Mouse (Mus musculus) limb, embryonic 11.5 days (tissue): Measurements from ENCODE around the gene Lins1. TPM values are rescaled to one million over a fixed set of nuclear protein-coding genes. Genes with fewer than 3 reads are reported as not detected.

Experiments used
- ATAC-seq: fragments of 200-750 bp; cut with Nextera tagmentation; 2 replicates; pipeline ENCODE4 v1.8.0; 2017; ENCODE audit warnings: low read depth; ENCODE audit not compliant: insufficient number of reproducible peaks, low FRiP score, low TSS enrichment
- DNase-seq: peaks from one replicate; pipeline ENCODE4 v3.0.0-alpha.2; 2015; ENCODE audit warnings: low spot score
- H3K27ac ChIP-seq: fragments of 300-500 bp; sonication (generic); replicated peaks from 2 replicates; pipeline ENCODE4 v1.5.1; 2014; ENCODE audit warnings: low read depth, mild to moderate bottlenecking, low read length
- H3K27me3 ChIP-seq: fragments of 300-500 bp; sonication (generic); 2 replicates; pipeline ENCODE4 v1.6.1; 2014; ENCODE audit warnings: mild to moderate bottlenecking, low read length, mixed read lengths; ENCODE audit not compliant: control insufficient read depth, insufficient read depth
- H3K36me3 ChIP-seq: fragments of 300-500 bp; sonication (generic); 2 replicates; pipeline ENCODE4 v1.6.1; 2014; ENCODE audit warnings: mild to moderate bottlenecking, low read length, moderate library complexity, mixed read lengths; ENCODE audit not compliant: control insufficient read depth, insufficient read depth
- H3K4me1 ChIP-seq: fragments of 300-500 bp; sonication (generic); 2 replicates; pipeline ENCODE4 v1.6.1; 2014; ENCODE audit warnings: low read length, mixed read lengths; ENCODE audit not compliant: control insufficient read depth, insufficient read depth
- H3K4me2 ChIP-seq: fragments of 300-500 bp; sonication (generic); 2 replicates; pipeline ENCODE4 v1.6.1; 2014; ENCODE audit warnings: low read depth, mild to moderate bottlenecking, moderate library complexity; ENCODE audit not compliant: severe bottlenecking
- H3K4me3 ChIP-seq: fragments of 300-500 bp; sonication (generic); 2 replicates; pipeline ENCODE4 v1.5.1; 2014; ENCODE audit warnings: low read depth, low read length
- H3K9ac ChIP-seq: fragments of 300-500 bp; sonication (generic); 2 replicates; pipeline ENCODE4 v1.6.1; 2014; ENCODE audit warnings: mild to moderate bottlenecking, low read length
- H3K9me3 ChIP-seq: fragments of 300-500 bp; sonication (generic); 2 replicates; pipeline ENCODE4 v1.6.1; 2016; ENCODE audit warnings: low read length; ENCODE audit not compliant: control insufficient read depth
- WGBS: fragments of 180-500 bp; shearing (Covaris S2); extraction: QIAGEN DNeasy Blood & Tissue Kit; methylation state at CpG from one replicate; pipeline ENCODE4 v1.1.7; 2014; 5-methylcytosine and 5-hydroxymethylcytosine counted together
- polyA plus RNA-seq: library from polyadenylated mRNA; unstranded; fragments of >200 nt; fragmentation: Nextera tagmentation; extraction: Ambion mirVana; gene quantifications from 2 replicates; pipeline ENCODE4 v1.2.1, GENCODE M21; 2014

The Lins1 gene
- polyA plus RNA-seq, 1 experiment from 2014 or later = 24.5 TPM

- Histone ChIP-seq H3K27me3 (no peaks in the 10 kb centered on the region), H3K9ac (no peak overlapping the region), H3K4me1 (no peaks in the 10 kb centered on the region), H3K4me3 (no peak overlapping the region), H3K27ac (no peak overlapping the region), H3K4me2 (no peak overlapping the region), H3K36me3 (no peaks in the 10 kb centered on the region), H3K9me3 (no peaks in the 10 kb centered on the region)
- DNase-seq = no peak
- ATAC-seq = no peak
- 87% methylated on average over 7 of the region's 7 CpGs for WGBS
Measured at GRCm38 (mm10) chr7:66694467-66694866, 4.8 kb downstream of the Lins1 start.

- H3K27me3 ChIP-seq = no peaks in the 10 kb centered on the region
- H3K27ac ChIP-seq = no peak overlapping the region
- no peak overlapping the region for H3K4me2 ChIP-seq
- H3K4me1 ChIP-seq = no peaks in the 10 kb centered on the region
- no peak overlapping the region for H3K4me3 ChIP-seq
- no peaks in the 10 kb centered on the region for H3K9me3 ChIP-seq
- 91% methylated on average over 7 of the region's 7 CpGs for WGBS
- H3K36me3 ChIP-seq = no peaks in the 10 kb centered on the region; the same call in 1 of the 2 replicates
- H3K9ac ChIP-seq = no peak overlapping the region
- DNase-seq (no peak), ATAC-seq (no peak)
Measured at GRCm38 (mm10) chr7:66702721-66703120, 13.0 kb downstream of the Lins1 start.

DNA sequence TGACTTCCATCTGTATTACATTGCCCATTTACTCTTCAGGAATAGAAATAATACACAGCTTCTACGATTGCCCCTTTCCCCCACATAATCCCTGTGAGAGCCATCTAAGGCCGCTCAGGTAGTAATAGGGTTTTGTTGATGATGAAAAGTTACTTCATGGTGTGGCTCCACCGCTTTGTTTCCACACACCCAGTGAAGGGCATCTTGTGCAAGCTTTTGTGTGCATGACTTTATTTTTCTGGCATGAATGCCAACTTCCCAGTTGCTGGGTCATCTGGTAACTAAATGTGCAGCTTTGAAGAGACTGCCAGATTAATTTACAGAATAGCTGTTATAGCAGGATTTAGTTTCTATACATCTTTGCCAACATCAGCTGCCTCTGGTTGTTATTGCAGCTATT, 14.9 kb downstream of the Lins1 start:
- ATAC-seq = no peak
- no peaks in the 10 kb centered on the region for H3K4me1 ChIP-seq

GRCm38 (mm10) chr7:66711166-66711565, 21.5 kb downstream of the Lins1 start:
- Histone ChIP-seq H3K27me3 (no peaks in the 10 kb centered on the region), H3K4me3 (no peak overlapping the region), H3K4me1 (no peaks in the 10 kb centered on the region), H3K9me3 (no peaks in the 10 kb centered on the region), H3K36me3 (no peaks in the 10 kb centered on the region), H3K27ac (no peak overlapping the region), H3K9ac (no peak overlapping the region), H3K4me2 (no peak overlapping the region)
- 67% methylated on average over 2 of the region's 2 CpGs for WGBS
- no peak for ATAC-seq
- no peak for DNase-seq

More for the DNA sequence above, 14.9 kb downstream of the Lins1 start:
- Histone ChIP-seq H3K27me3 (no peaks in the 10 kb centered on the region), H3K9ac (no peak overlapping the region), H3K27ac (no peak overlapping the region), H3K4me3 (no peak overlapping the region), H3K36me3 (no peaks in the 10 kb centered on the region; the same call in 1 of the 2 replicates), H3K9me3 (no peaks in the 10 kb centered on the region), H3K4me2 (no peak overlapping the region)
- 92% methylated on average over 3 of the region's 3 CpGs for WGBS
- no peak for DNase-seq

- Histone ChIP-seq H3K9me3 (no peaks in the 10 kb centered on the region), H3K4me3 (no peak overlapping the region), H3K27ac (no peak overlapping the region), H3K4me1 (no peaks in the 10 kb centered on the region), H3K4me2 (no peak overlapping the region), H3K9ac (no peak overlapping the region), H3K27me3 (no peaks in the 10 kb centered on the region), H3K36me3 (no peaks in the 10 kb centered on the region)
- no peak for ATAC-seq
- 83% methylated on average over 4 of the region's 4 CpGs for WGBS
- no peak for DNase-seq
Measured at GRCm38 (mm10) chr7:66724514-66724913, 34.8 kb downstream of the Lins1 start.

GRCm38 (mm10) chr7:66724954-66725353, 35.3 kb downstream of the Lins1 start:
- H3K9me3 ChIP-seq = no peaks in the 10 kb centered on the region
- no peak for ATAC-seq
- H3K27ac ChIP-seq = no peak overlapping the region
- 87% methylated on average over 6 of the region's 6 CpGs for WGBS
- H3K27me3 ChIP-seq = no peaks in the 10 kb centered on the region
- H3K4me3 ChIP-seq = no peak overlapping the region
- DNase-seq = no peak
- H3K4me2 ChIP-seq = no peak overlapping the region
- H3K4me1 ChIP-seq = no peaks in the 10 kb centered on the region
- H3K36me3 ChIP-seq = no peaks in the 10 kb centered on the region
- H3K9ac ChIP-seq = no peak overlapping the region

GRCm38 (mm10) chr7:66728072-66728471, 38.4 kb downstream of the Lins1 start:
- DNase-seq (no peak), ATAC-seq (no peak)
- Histone ChIP-seq H3K4me2 (no peak overlapping the region), H3K9ac (no peak overlapping the region), H3K4me3 (no peak overlapping the region), H3K27ac (no peak overlapping the region), H3K27me3 (no peaks in the 10 kb centered on the region), H3K4me1 (no peaks in the 10 kb centered on the region), H3K9me3 (no peaks in the 10 kb centered on the region), H3K36me3 (no peaks in the 10 kb centered on the region)
- 93% methylated on average over 6 of the region's 6 CpGs for WGBS

GRCm38 (mm10) chr7:66729232-66729631, 39.5 kb downstream of the Lins1 start:
- H3K36me3 ChIP-seq = no peaks in the 10 kb centered on the region
- H3K4me2 ChIP-seq = no peak overlapping the region
- H3K9me3 ChIP-seq = no peaks in the 10 kb centered on the region
- no peak for ATAC-seq
- H3K4me1 ChIP-seq = no peaks in the 10 kb centered on the region
- WGBS = 85% methylated on average over 2 of the region's 2 CpGs
- H3K9ac ChIP-seq = no peak overlapping the region
- no peaks in the 10 kb centered on the region for H3K27me3 ChIP-seq
- H3K27ac ChIP-seq = no peak overlapping the region
- no peak for DNase-seq
- no peak overlapping the region for H3K4me3 ChIP-seq

- ATAC-seq (no peak), DNase-seq (no peak)
- no peaks in the 10 kb centered on the region for H3K4me1 ChIP-seq
- H3K9me3 ChIP-seq = no peaks in the 10 kb centered on the region
- no peak overlapping the region for H3K27ac ChIP-seq
- H3K36me3 ChIP-seq = no peaks in the 10 kb centered on the region
- H3K4me3 ChIP-seq = no peak overlapping the region
- no peak overlapping the region for H3K9ac ChIP-seq
- H3K27me3 ChIP-seq = no peaks in the 10 kb centered on the region
- 93% methylated on average over 17 of the region's 17 CpGs for WGBS
- no peak overlapping the region for H3K4me2 ChIP-seq
Measured at GRCm38 (mm10) chr7:66733431-66733830, 43.7 kb downstream of the Lins1 start.
